Mouse (Mus musculus) lung, embryonic 15.5 days (tissue): ENCODE data around the gene Ksr1. TPM values are rescaled to one million over a fixed set of nuclear protein-coding genes. Genes with fewer than 3 reads are reported as not detected.
"Not testable (repeated sequence)": the region's sequence is repeated elsewhere in the genome, so short reads cannot be mapped to it uniquely, and the experiment has no call there.

ENCODE experiments used
- ATAC-seq: fragments of 200-750 bp; cut with Nextera tagmentation; 2 replicates; pipeline ENCODE4 v1.8.0; 2017; ENCODE audit warnings: moderate number of reproducible peaks, borderline replicate concordance; ENCODE audit not compliant: low FRiP score, low TSS enrichment; ENCODE audit errors: extremely low read depth
- H3K27ac ChIP-seq: fragments of 300-500 bp; sonication (generic); 2 replicates; pipeline ENCODE4 v1.5.1; 2015; ENCODE audit warnings: moderate library complexity, mild to moderate bottlenecking, inconsistent platforms
- H3K27me3 ChIP-seq: fragments of 300-500 bp; sonication (generic); 2 replicates; pipeline ENCODE4 v1.6.1; 2015; ENCODE audit warnings: inconsistent platforms
- H3K36me3 ChIP-seq: fragments of 300-500 bp; sonication (generic); 2 replicates; pipeline ENCODE4 v1.6.1; 2015; ENCODE audit warnings: inconsistent platforms
- H3K4me1 ChIP-seq: fragments of 300-500 bp; sonication (generic); 2 replicates; pipeline ENCODE4 v1.6.1; 2015; ENCODE audit warnings: inconsistent platforms
- H3K4me2 ChIP-seq: fragments of 300-500 bp; sonication (generic); 2 replicates; pipeline ENCODE4 v1.6.1; 2015; ENCODE audit warnings: inconsistent platforms, mild to moderate bottlenecking, moderate library complexity
- H3K4me3 ChIP-seq: fragments of 300-500 bp; sonication (generic); 2 replicates; pipeline ENCODE4 v1.5.1; 2015; ENCODE audit warnings: mild to moderate bottlenecking, inconsistent platforms
- H3K9ac ChIP-seq: fragments of 300-500 bp; sonication (generic); 2 replicates; pipeline ENCODE4 v1.6.1; 2015; ENCODE audit warnings: inconsistent platforms
- H3K9me3 ChIP-seq: fragments of 300-500 bp; sonication (generic); 2 replicates; pipeline ENCODE4 v1.6.1; 2016; ENCODE audit warnings: inconsistent platforms
- WGBS: fragments of 180-500 bp; shearing (Covaris S2); methylation state at CpG from one replicate; pipeline ENCODE4 v1.1.7; 2015; 5-methylcytosine and 5-hydroxymethylcytosine counted together
- polyA plus RNA-seq: library from polyadenylated mRNA; unstranded; fragments of >200 nt; fragmentation: Nextera tagmentation; extraction: Ambion mirVana; gene quantifications from 2 replicates; pipeline ENCODE4 v1.2.1, GENCODE M21; 2015

The Ksr1 gene
- polyA plus RNA-seq, 1 experiment from 2014 or later = 2.8 TPM

- peaks cover 14% of the 10 kb centered on the region for H3K36me3 ChIP-seq
- H3K27ac ChIP-seq = no peak overlapping the region
- H3K4me3 ChIP-seq = no peak overlapping the region
- ATAC-seq = no peak
- H3K9me3 ChIP-seq = no peaks in the 10 kb centered on the region
- H3K27me3 ChIP-seq = no peaks in the 10 kb centered on the region
- H3K9ac ChIP-seq = no peak overlapping the region
- 58% methylated on average over 15 of the region's 15 CpGs for WGBS
- H3K4me2 ChIP-seq = no peak overlapping the region
- H3K4me1 ChIP-seq = peaks cover 8% of the 10 kb centered on the region; the same call in 1 of the 2 replicates
Measured at GRCm38 (mm10) chr11:79014602-79015325, 131.4 kb downstream of the Ksr1 start.

GRCm38 (mm10) chr11:79013806-79014205 is 132.4 kb downstream of the Ksr1 start:
- 47% methylated on average over 9 of the region's 9 CpGs for WGBS
- Histone ChIP-seq H3K27ac (no peak overlapping the region), H3K9ac (no peak overlapping the region), H3K4me3 (no peak overlapping the region), H3K36me3 (peaks cover 7% of the 10 kb centered on the region), H3K9me3 (no peaks in the 10 kb centered on the region), H3K27me3 (no peaks in the 10 kb centered on the region), H3K4me1 (peaks cover 8% of the 10 kb centered on the region; the same call in 1 of the 2 replicates), H3K4me2 (no peak overlapping the region)
- no peak for ATAC-seq

- Histone ChIP-seq H3K36me3 (no peaks in the 10 kb centered on the region; the same call in 1 of the 2 replicates), H3K4me2 (no peak overlapping the region), H3K4me3 (no peak overlapping the region), H3K9me3 (no peaks in the 10 kb centered on the region), H3K27me3 (no peaks in the 10 kb centered on the region), H3K27ac (no peak overlapping the region), H3K9ac (no peak overlapping the region), H3K4me1 (peaks cover 8% of the 10 kb centered on the region; the same call in 1 of the 2 replicates)
- ATAC-seq = no peak
Measured at GRCm38 (mm10) chr11:79013056-79013455, 133.2 kb downstream of the Ksr1 start.

GRCm38 (mm10) chr11:79012529-79012928 is 133.7 kb downstream of the Ksr1 start:
- H3K36me3 ChIP-seq = no peaks in the 10 kb centered on the region
- ATAC-seq = no peak
- no peak overlapping the region for H3K9ac ChIP-seq
- WGBS = 94% methylated on average over 2 of the region's 2 CpGs
- no peaks in the 10 kb centered on the region for H3K27me3 ChIP-seq
- no peak overlapping the region for H3K4me3 ChIP-seq
- peaks cover 8% of the 10 kb centered on the region; the same call in 1 of the 2 replicates for H3K4me1 ChIP-seq
- no peaks in the 10 kb centered on the region for H3K9me3 ChIP-seq
- H3K4me2 ChIP-seq = no peak overlapping the region
- no peak overlapping the region for H3K27ac ChIP-seq

- Histone ChIP-seq H3K27me3 (no peaks in the 10 kb centered on the region), H3K4me3 (no peak overlapping the region), H3K4me1 (no peaks in the 10 kb centered on the region), H3K9me3 (no peaks in the 10 kb centered on the region), H3K9ac (no peak overlapping the region), H3K4me2 (no peak overlapping the region), H3K27ac (no peak overlapping the region), H3K36me3 (no peaks in the 10 kb centered on the region)
- WGBS = 82% methylated on average over 7 of the region's 7 CpGs
- no peak for ATAC-seq
Measured at GRCm38 (mm10) chr11:79008891-79009290, 137.3 kb downstream of the Ksr1 start.

- H3K4me3 ChIP-seq = no peak overlapping the region
- no peak overlapping the region for H3K4me2 ChIP-seq
- no peaks in the 10 kb centered on the region for H3K36me3 ChIP-seq
- no peaks in the 10 kb centered on the region for H3K4me1 ChIP-seq
- H3K27ac ChIP-seq = no peak overlapping the region
- 71% methylated on average over 6 of the region's 6 CpGs for WGBS
- no peak for ATAC-seq
- H3K9me3 ChIP-seq = no peaks in the 10 kb centered on the region
- H3K27me3 ChIP-seq = no peaks in the 10 kb centered on the region
- H3K9ac ChIP-seq = no peak overlapping the region
Measured at GRCm38 (mm10) chr11:79008007-79008775, 138.0 kb downstream of the Ksr1 start.

- H3K9ac ChIP-seq, ATAC-seq, H3K36me3 ChIP-seq, H3K4me3 ChIP-seq, H3K27me3 ChIP-seq, H3K4me1 ChIP-seq, H3K4me2 ChIP-seq, H3K27ac ChIP-seq, H3K9me3 ChIP-seq: not testable (repeated sequence)
- whole genome bisulfite sequencing = 70% methylated on average over 3 of the region's 3 CpGs
Measured at GRCm38 (mm10) chr11:79007356-79007755, 138.9 kb downstream of the Ksr1 start.

- no peak; the same call in 1 of the 2 replicates for ATAC-seq
- no peaks in the 10 kb centered on the region for H3K36me3 ChIP-seq
- 61% methylated on average over 5 of the region's 5 CpGs for WGBS
- no peaks in the 10 kb centered on the region for H3K27me3 ChIP-seq
- no peak overlapping the region for H3K9ac ChIP-seq
- H3K4me1 ChIP-seq = peaks cover 8% of the 10 kb centered on the region; the same call in 1 of the 2 replicates
- H3K9me3 ChIP-seq = no peaks in the 10 kb centered on the region
- no peak overlapping the region for H3K27ac ChIP-seq
- no peak overlapping the region for H3K4me3 ChIP-seq
- no peak overlapping the region for H3K4me2 ChIP-seq
Measured at GRCm38 (mm10) chr11:79006417-79006816, 139.8 kb downstream of the Ksr1 start.

GRCm38 (mm10) chr11:79005578-79006394 is 140.4 kb downstream of the Ksr1 start:
- 70% methylated on average over 14 of the region's 14 CpGs for WGBS
- Histone ChIP-seq H3K9ac (no peak overlapping the region), H3K4me3 (no peak overlapping the region), H3K9me3 (no peaks in the 10 kb centered on the region), H3K4me2 (no peak overlapping the region), H3K4me1 (peaks cover 8% of the 10 kb centered on the region; the same call in 1 of the 2 replicates), H3K36me3 (no peaks in the 10 kb centered on the region), H3K27me3 (no peaks in the 10 kb centered on the region), H3K27ac (no peak overlapping the region)
- no peak for ATAC-seq

- Histone ChIP-seq H3K4me1 (peaks cover 8% of the 10 kb centered on the region; the same call in 1 of the 2 replicates), H3K36me3 (no peaks in the 10 kb centered on the region), H3K27ac (peak overlapping the region; percentile 60; the same call in 1 of the 2 replicates), H3K4me2 (no peak overlapping the region), H3K9me3 (no peaks in the 10 kb centered on the region), H3K4me3 (no peak overlapping the region), H3K9ac (no peak overlapping the region), H3K27me3 (no peaks in the 10 kb centered on the region)
- ATAC-seq = no peak
- WGBS = 59% methylated on average over 10 of the region's 10 CpGs
Measured at GRCm38 (mm10) chr11:79003769-79004638, 142.2 kb downstream of the Ksr1 start.
